Mouse (Mus musculus) CD4-positive, CD25-positive, alpha-beta regulatory T cell, adult 4 months (primary cell): ENCODE results near the gene Ormdl1. TPM values are rescaled to one million over a fixed set of nuclear protein-coding genes. Genes with fewer than 3 reads are reported as not detected.
"Not testable (repeated sequence)": the region's sequence is repeated elsewhere in the genome, so short reads cannot be mapped to it uniquely, and the experiment has no call there.

ENCODE experiments used
- ATAC-seq: one replicate; pipeline ENCODE4 v1.8.0; 2017
- polyA plus RNA-seq, 2 experiments: library from polyadenylated mRNA; unstranded; fragments of 100-300 nt; shearing (Covaris generic); gene quantifications; one replicate each; pipeline ENCODE4 v1.2.1; 2017

Gene Ormdl1
- polyA plus RNA-seq, result 10 to 100 TPM; 64.5 to 73.5 TPM

- peak; percentile 98 for ATAC-seq
These were observed at the start of gene Ormdl1, which contains the start of the genes Pms1 and Gm28778 for GRCm38 (mm10) chr1:53296581-53297383. TSS of gene Ormdl1 (plus strand) at chr1:53297095. TSS of gene Pms1 (minus strand) at chr1:53297018. TSS of gene Gm28778 (plus strand) at chr1:53297111.

- not testable (repeated sequence) for ATAC-seq
These were observed 31.8 kb upstream of the Ormdl1 start for GRCm38 (mm10) chr1:53264958-53265612.

- ATAC-seq, result no peak
These were observed 27.0 kb upstream of the Ormdl1 start for GRCm38 (mm10) chr1:53269901-53270300.

- ATAC-seq, result peak; percentile 68
These were observed 24.2 kb upstream of the Ormdl1 start for GRCm38 (mm10) chr1:53272646-53273045.

- ATAC-seq, result no peak
These were observed 5.7 kb upstream of the Ormdl1 start for GRCm38 (mm10) chr1:53291197-53291596.

GRCm38 (mm10) chr1:53300506-53300905 is 3.6 kb downstream of the Ormdl1 start:
- no peak for ATAC-seq

GRCm38 (mm10) chr1:53312989-53313967 is 16.4 kb downstream of the Ormdl1 start, which contains the start of gene Osgepl1:
TSS of gene Osgepl1 (plus strand) at chr1:53313624.
- peak; percentile 98 for ATAC-seq

GRCm38 (mm10) chr1:53321662-53322344 is 24.9 kb downstream of the Ormdl1 start:
- ATAC-seq, result no peak

- ATAC-seq, result no peak
These were observed 26.4 kb downstream of the Ormdl1 start for GRCm38 (mm10) chr1:53323254-53323653.

GRCm38 (mm10) chr1:53324277-53324676 is 27.4 kb downstream of the Ormdl1 start:
- ATAC-seq, result no peak

- no peak for ATAC-seq
These were observed 28.1 kb downstream of the Ormdl1 start for GRCm38 (mm10) chr1:53324827-53325494.

GRCm38 (mm10) chr1:53333527-53333926 is 36.6 kb downstream of the Ormdl1 start:
- not testable (repeated sequence) for ATAC-seq

GRCm38 (mm10) chr1:53335465-53335864 is 38.6 kb downstream of the Ormdl1 start:
- no peak for ATAC-seq

- not testable (repeated sequence) for ATAC-seq
These were observed 40.5 kb downstream of the Ormdl1 start for GRCm38 (mm10) chr1:53337403-53337802.

- no peak for ATAC-seq
These were observed 44.2 kb downstream of the Ormdl1 start for GRCm38 (mm10) chr1:53341071-53341470.

- peak; percentile 99 for ATAC-seq
These were observed 55.7 kb downstream of the Ormdl1 start, which contains the start of the genes Asdurf, Gm28551 and Asnsd1 for GRCm38 (mm10) chr1:53352327-53353261. TSS of gene Asdurf (minus strand) at chr1:53352619. TSS of gene Gm28551 (minus strand) at chr1:53352667. TSS of gene Asnsd1 (minus strand) at chr1:53352752.

- ATAC-seq, result no peak
These were observed 62.1 kb downstream of the Ormdl1 start for GRCm38 (mm10) chr1:53358988-53359387.
